Mouse (Mus musculus) embryonic fibroblast, embryonic 13.5 days (primary cell): ENCODE data around the gene Rnf167. TPM values are rescaled to one million over a fixed set of nuclear protein-coding genes. Genes with fewer than 3 reads are reported as not detected.
A peak's percentile ranks its signal among the peaks of the same experiment; 100 is the strongest.

Source experiments
- H3K27ac ChIP-seq: 2 replicates; pipeline ENCODE4 v1.5.1; 2012; ENCODE audit warnings: low read length, control low read depth, inconsistent platforms; ENCODE audit not compliant: insufficient read depth
- H3K4me1 ChIP-seq: 2 replicates; pipeline ENCODE4 v1.6.1; 2011; ENCODE audit warnings: low read length; ENCODE audit not compliant: control insufficient read depth, insufficient read depth
- H3K4me3 ChIP-seq: 2 replicates; pipeline ENCODE4 v1.5.1; 2011; ENCODE audit warnings: mild to moderate bottlenecking, control low read depth, low read length; ENCODE audit not compliant: insufficient read depth
- CTCF ChIP-seq: IDR thresholded peaks from 2 replicates; pipeline ENCODE4 v1.5.1; 2011; ENCODE audit warnings: mild to moderate bottlenecking, control low read depth, low read length, moderate library complexity, borderline replicate concordance; ENCODE audit not compliant: insufficient read depth
- POLR2A ChIP-seq: IDR thresholded peaks from 2 replicates; pipeline ENCODE4 v1.6.1; 2011; ENCODE audit warnings: low read depth, mild to moderate bottlenecking, control low read depth, low read length, moderate library complexity
- polyA plus RNA-seq: library from polyadenylated mRNA; stranded (reverse); fragments of >200 nt; gene quantifications from 2 replicates; pipeline ENCODE4 v1.2.4, GENCODE M21; 2011; ENCODE audit warnings: low read depth; ENCODE audit not compliant: missing spikeins, insufficient read length

Gene Rnf167
- polyA plus RNA-seq, 1 experiment, result 19.5 TPM

DNA sequence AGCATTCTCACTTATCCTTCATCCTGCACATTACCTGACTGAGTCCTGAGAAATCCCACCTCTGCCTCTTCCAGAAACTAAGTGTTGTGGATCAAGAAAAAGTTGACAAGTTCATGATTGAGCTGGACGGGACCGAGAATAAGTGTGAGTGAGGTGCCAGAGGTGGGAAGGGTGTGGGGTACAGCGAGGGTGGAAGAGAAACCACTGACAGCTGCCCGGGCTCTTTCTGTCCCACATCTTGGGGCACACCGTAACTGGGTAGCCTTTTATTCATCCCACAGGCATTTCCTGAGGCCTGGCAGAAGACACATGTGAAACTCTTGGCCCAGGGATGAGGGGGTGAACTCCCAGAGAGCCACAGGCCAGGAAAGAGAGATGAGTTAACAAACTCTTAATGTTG lies 11.5 kb downstream of the Rnf167 start:
- peaks cover 14% of the 10 kb centered on the region for H3K4me1 ChIP-seq
- TF ChIP-seq POLR2A (no peak), CTCF (no peak)
- no peak overlapping the region for H3K4me3 ChIP-seq
- no peak overlapping the region; the same call in 1 of the 2 replicates for H3K27ac ChIP-seq

- no peak for TF ChIP-seq POLR2A
- TF ChIP-seq CTCF, result no peak
- Histone ChIP-seq H3K27ac (no peak overlapping the region; the same call in 1 of the 2 replicates), H3K4me3 (no peak overlapping the region), H3K4me1 (peaks cover 14% of the 10 kb centered on the region)
Observed at GRCm38 (mm10) chr11:70658942-70659341, 11.9 kb downstream of the Rnf167 start.

- H3K4me3 ChIP-seq, result no peak overlapping the region
- H3K27ac ChIP-seq, result no peak overlapping the region
- H3K4me1 ChIP-seq, result peaks cover 14% of the 10 kb centered on the region
- TF ChIP-seq CTCF, result no peak
- TF ChIP-seq POLR2A, result no peak
Observed at GRCm38 (mm10) chr11:70660571-70660970, 13.5 kb downstream of the Rnf167 start.

DNA sequence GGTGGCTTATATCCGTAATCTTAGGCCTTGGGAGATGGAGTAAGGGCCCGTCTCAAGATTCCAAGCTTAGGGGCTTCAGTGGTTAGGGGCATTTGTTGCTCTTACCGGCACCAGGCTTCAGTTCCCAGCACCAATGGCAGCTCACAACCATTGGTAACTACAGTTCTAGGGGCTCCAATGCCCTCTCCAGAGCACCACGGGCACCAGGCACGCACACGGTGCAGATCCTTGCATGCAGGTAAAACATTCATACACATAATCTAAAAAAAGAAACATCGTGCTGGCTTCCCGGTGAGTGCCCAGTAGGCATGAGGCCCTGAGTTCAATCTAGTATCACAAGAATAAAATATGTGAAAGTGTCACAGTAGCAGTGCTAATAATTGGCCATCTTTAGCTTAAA lies 16.1 kb downstream of the Rnf167 start:
- Histone ChIP-seq H3K4me1 (peaks cover 16% of the 10 kb centered on the region), H3K4me3 (no peak overlapping the region), H3K27ac (no peak overlapping the region)
- no peak for TF ChIP-seq POLR2A
- no peak for TF ChIP-seq CTCF

DNA sequence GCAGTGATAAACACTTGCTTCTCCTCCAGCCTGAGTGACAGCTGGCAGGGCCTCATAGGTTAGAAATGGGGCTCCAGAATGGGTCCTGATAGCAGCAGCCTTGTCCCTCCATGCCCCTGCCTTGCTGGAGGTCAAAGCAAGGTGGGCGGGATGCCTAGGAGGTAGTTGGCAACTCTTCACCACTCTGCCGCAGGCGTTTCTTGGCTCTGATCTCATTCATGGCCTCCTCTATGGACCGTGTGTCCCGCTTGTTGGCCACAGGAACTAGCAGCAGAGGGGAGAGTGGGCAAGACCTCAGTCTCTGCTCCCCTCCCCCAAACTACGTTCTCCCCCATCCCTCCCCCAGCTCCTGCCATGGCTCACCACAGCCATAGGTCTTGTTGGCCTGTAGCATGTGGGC lies 16.9 kb downstream of the Rnf167 start:
- TF ChIP-seq POLR2A, result no peak
- TF ChIP-seq CTCF, result no peak
- Histone ChIP-seq H3K4me1 (peaks cover 10% of the 10 kb centered on the region), H3K27ac (no peak overlapping the region), H3K4me3 (no peak overlapping the region)

GRCm38 (mm10) chr11:70664741-70665140 lies 17.7 kb downstream of the Rnf167 start:
- no peak overlapping the region for H3K4me3 ChIP-seq
- H3K4me1 ChIP-seq, result peaks cover 6% of the 10 kb centered on the region
- TF ChIP-seq POLR2A (no peak), CTCF (no peak)
- H3K27ac ChIP-seq, result no peak overlapping the region

GRCm38 (mm10) chr11:70666687-70667086 lies 19.7 kb downstream of the Rnf167 start:
- no peak overlapping the region for H3K27ac ChIP-seq
- H3K4me1 ChIP-seq, result peaks cover 6% of the 10 kb centered on the region
- no peak overlapping the region for H3K4me3 ChIP-seq
- TF ChIP-seq POLR2A (no peak), CTCF (no peak)

DNA sequence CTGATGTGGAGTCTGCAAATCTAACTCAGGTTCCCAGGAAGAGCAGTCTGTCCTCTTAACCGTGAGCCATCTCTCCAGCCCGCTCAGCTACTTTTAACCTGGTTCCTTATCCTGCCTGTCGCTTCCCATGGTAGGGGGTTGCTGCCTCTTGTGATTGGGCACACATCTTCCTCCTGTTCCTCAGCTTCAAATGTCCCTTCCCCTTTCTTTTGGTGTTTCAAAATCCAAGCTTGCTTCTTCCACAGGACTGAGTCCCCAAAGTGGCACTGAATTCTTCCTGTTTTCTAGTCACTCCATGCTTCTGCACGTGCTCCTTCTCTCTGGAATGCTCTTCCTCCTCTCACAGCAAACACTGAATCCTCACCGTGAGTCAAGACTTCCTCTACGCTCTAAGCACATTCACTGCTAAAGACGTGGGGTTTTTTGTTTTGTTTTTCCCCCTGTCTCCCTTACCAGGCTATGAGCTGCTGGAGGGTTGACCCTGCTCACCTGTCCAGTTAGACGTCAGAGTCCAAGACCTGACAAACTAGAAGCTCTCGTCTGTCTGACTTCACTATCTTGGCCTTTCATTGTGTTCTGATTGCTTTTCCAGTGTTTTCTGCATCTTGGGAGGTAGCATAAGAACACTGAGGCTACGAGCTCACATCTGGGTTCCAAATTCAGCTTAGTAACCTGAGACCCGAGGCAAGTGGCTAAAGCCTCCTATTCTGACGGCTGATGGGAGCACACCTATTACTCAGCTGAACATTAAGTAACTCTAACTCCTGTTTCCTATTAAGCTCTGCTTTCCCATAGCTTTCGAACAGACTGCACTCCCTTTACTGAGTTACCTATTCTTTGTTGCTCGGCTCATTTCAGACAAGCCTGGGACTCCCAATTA lies 20.5 kb downstream of the Rnf167 start:
- H3K4me1 ChIP-seq, result peaks cover 9% of the 10 kb centered on the region
- H3K27ac ChIP-seq, result peak overlapping the region; percentile 91
- peak overlapping the region; percentile 37 for H3K4me3 ChIP-seq
- TF ChIP-seq CTCF (no peak), POLR2A (no peak)

DNA sequence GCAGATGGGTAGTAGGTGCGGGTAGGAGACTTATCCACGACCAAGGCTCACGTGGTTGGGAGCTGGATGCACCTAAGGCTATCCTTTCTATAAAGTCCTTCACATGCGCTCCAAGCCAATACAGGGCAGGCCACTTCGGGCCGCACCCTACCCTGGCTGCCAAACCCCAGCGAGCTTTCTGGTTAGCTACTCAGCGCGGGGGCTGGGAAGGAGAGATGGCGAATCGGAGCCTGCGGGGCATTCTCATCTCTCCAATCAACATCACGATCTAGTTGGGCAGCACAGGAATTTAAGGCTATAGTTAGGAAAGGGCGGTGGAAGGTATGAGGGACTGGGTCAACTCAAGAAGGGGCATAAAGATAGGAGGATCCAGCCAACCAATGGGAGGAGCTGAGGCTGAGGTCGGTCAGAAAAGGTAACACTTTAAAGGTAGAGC lies 21.3 kb downstream of the Rnf167 start:
- Histone ChIP-seq H3K4me1 (peaks cover 9% of the 10 kb centered on the region), H3K27ac (peak overlapping the region; percentile 91), H3K4me3 (peak overlapping the region; percentile 37)
- TF ChIP-seq POLR2A (peak; percentile 88), CTCF (no peak)

GRCm38 (mm10) chr11:70668771-70669505 lies 21.9 kb downstream of the Rnf167 start, which contains the start of gene Spag7:
Gene Spag7, minus strand, starts transcription at chr11:70669416.
- TF ChIP-seq POLR2A (peak; percentile 68), CTCF (no peak)
- Histone ChIP-seq H3K4me1 (peaks cover 9% of the 10 kb centered on the region), H3K4me3 (peak within 1 kb of the TSS; percentile 65), H3K27ac (peak within 1 kb of the TSS; percentile 97)
